Mouse (Mus musculus) inflammation-experienced regulatory T-cells, adult 6 months (primary cell): ENCODE measurements around the gene Tmem182. TPM values are rescaled to one million over a fixed set of nuclear protein-coding genes. Genes with fewer than 3 reads are reported as not detected.

Source experiments
- ATAC-seq: one replicate; pipeline ENCODE4 v1.8.0; 2017
- polyA plus RNA-seq, 3 experiments: library from polyadenylated mRNA; unstranded; fragments of 100-300 nt; shearing (Covaris generic); gene quantifications; one replicate each; pipeline ENCODE4 v1.2.1; 2017

Gene Tmem182
- not detected for polyA plus RNA-seq

- ATAC-seq = no peak
These were observed at the start of gene Tmem182 for GRCm38 (mm10) chr1:40805351-40805750. Gene Tmem182, plus strand, starts transcription at chr1:40805601.

- ATAC-seq = no peak
These were observed 45.5 kb upstream of the Tmem182 start for GRCm38 (mm10) chr1:40759751-40760445.

DNA sequence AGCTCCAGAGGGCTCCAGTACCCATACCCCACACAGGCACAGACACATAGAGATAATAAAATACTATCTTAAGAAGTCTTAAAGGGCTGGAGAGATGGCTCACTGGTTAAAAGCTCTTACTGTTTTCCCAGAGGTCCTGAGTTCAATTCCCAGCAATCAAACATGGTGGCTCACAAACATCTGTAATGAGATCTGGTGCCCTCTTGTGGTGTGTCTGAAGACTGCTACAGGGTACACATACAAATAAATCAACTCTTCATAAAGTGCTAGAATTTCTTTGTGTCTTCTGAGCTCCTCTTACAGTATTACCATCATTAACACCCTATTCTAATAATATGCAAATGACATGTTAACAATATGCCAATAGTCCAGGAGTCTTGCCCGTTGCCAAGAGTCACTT, 41.4 kb upstream of the Tmem182 start:
- no peak for ATAC-seq

- no peak for ATAC-seq
These were observed 40.6 kb upstream of the Tmem182 start for GRCm38 (mm10) chr1:40764701-40765275.

GRCm38 (mm10) chr1:40765521-40765920, 39.9 kb upstream of the Tmem182 start:
- ATAC-seq = no peak

DNA sequence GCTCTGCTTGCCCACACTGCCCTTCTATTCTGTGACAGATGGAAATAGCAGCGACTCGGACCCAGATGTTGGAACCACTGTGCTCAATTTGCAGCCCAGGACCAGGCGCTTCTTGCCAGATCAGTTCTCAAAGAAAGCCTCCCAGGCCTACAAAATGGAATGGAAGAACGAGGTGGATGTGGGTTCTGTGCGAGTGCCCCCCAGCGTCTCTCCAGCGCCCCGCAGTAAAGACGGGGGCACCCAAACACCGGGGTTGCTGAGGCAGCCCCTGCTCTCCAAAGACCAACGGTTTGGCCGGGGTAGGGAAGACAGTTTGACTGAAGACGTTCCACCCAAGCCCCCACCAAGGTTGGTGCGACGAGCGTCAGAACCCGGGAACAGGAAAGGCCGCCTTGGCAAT, 37.8 kb upstream of the Tmem182 start:
- no peak for ATAC-seq

- ATAC-seq = no peak
These were observed 36.8 kb upstream of the Tmem182 start for GRCm38 (mm10) chr1:40768606-40769005.

DNA sequence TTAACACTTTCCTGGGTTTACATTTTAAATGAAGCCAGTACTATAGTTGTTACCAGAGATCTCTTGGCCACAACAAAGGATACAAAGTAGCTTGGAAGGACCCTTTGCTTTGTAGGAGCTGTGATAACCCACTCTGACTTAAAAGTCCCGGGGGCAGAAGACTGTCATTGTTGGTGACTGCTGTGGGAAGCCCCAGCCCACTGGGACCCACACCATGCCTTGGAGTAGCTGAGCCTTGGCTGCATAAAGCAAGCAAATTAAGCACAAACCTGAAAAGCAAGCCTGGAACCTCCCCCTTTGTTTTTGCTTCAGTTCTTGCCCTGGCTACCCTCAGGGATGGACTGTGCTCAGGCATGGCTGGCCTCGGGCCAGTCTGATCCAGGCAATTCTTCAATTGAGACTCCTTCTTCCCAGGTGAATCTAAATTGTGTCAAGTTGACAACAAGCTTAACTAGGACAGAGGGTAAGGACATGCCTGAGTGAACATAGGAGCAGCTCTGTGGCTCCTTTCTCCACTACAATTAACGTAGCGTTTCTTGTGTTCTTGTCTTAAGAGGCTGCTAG, 36.0 kb upstream of the Tmem182 start:
- ATAC-seq = no peak

DNA sequence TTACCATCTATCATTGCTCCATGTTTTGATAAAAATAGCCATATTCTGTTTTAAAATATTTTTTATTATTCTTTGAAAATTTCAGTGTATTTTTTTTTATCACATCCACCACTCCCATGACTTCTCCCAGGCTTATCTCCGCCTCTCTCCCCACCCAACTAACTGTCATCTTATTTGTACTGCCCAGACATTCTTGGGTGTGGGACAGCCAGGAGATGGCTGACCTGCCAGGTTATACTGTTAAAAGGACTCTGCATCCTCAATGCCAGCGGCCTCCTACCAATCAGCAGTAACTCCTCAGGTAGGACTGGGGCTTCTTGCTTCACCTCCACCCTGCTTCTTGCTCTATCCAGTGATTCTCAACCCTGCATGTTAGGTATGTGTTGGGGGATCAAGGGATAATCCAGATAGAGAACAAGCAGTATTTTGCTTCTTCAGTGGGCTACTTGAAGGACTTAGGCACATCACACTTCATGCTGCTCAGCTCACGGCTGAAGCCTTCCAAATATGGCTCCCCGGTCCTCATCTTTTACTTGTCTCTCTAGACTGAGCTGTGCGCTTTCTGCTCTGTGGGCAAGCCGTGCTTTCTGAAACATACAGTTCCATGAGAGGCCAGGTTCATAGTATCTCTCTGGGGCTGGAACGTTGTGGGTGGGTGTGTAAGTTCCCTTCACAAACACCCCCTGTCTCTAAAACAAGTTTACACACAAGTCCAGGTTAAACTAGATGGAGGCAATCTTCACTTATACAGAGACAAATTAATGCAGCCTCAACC, 34.0 kb upstream of the Tmem182 start:
- no peak for ATAC-seq

GRCm38 (mm10) chr1:40773234-40773633, 32.2 kb upstream of the Tmem182 start:
- no peak for ATAC-seq

DNA sequence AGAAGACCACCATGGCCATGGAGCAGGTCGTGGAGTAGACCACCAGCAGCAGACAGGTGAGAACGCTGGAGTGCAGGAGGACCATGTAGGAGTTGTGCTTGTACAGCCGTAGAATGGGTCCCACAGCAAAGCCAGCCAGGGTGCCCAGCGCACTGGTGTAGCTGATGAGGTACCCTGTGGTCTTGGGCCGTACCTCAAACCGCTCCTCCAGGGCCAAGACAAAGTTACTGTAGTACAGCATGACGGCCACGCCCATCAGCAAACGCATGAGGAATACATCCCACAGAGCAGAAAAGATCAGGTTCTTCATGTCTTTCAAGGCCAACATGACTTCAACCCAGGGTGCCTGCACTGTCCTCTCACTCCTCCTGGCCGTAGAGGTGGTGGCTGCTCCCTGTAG, 31.4 kb upstream of the Tmem182 start:
- no peak for ATAC-seq

- no peak for ATAC-seq
These were observed 29.3 kb upstream of the Tmem182 start for GRCm38 (mm10) chr1:40776102-40776501.

DNA sequence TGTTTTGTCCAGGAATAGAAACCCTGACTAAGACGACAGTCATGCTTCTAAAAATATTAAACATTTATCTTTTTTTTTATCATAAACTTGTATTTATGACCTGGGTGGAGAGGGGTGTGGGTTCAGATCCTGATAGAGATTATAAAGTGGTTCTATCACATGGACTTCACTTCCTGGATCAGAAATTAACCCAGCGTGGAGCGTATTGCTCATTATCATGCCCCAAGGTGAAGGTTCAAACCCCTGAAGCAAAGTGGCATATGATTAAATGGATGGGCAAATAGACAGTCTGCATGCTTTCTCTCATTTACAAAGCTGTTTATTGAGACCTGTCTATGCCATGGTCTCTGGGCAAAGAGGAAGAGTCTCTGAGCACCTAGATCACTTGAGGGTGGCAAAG, 28.6 kb upstream of the Tmem182 start:
- ATAC-seq = no peak

DNA sequence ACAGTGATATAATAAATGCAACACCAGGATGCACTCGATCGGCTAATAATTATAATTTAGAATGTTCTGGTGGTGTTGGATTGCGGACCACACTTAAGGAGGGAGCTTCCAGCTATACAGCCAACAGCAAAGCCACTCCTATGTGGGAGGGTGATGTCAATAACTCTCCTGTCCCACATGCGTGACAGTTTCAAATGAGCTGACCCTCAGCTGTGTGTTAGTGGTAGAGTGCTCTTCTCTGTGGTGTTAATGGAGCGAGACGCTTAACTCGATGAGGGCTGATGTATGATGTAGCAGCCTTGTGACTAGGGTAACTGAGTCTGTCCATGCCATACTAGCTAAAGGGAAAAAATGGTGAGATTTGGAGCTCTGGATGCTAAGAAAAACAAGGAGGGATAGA, 22.0 kb upstream of the Tmem182 start:
- no peak for ATAC-seq

GRCm38 (mm10) chr1:40784306-40784705, 21.1 kb upstream of the Tmem182 start:
- no peak for ATAC-seq

DNA sequence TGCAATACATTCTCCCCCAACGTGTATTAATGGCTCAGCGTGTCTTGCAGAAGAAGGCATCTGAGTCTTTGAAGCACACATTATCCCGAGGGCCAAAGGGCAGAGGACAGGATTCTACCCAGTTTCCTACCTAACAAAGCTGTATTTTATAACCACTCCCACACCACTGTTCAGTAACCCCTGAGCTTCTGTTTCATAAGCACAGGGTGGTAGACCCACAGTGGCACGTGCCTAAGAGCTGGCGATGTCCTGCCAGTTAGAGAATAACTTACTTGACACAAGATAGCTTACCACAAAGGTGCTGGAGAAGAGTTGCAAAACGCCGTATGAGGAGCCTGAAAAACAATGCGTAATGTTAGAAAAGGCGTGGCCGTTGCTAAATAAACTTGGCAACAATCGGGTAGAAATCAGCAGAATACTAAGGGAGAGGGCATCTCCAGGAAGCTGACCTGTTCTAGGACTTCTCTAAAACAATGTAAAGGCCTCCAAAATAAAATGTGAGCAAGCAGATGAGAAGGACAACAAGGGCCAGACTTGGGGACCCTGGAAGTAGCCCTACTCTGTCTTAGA, 19.4 kb upstream of the Tmem182 start:
- no peak for ATAC-seq

- ATAC-seq = no peak
These were observed 16.4 kb upstream of the Tmem182 start for GRCm38 (mm10) chr1:40788956-40789355.

DNA sequence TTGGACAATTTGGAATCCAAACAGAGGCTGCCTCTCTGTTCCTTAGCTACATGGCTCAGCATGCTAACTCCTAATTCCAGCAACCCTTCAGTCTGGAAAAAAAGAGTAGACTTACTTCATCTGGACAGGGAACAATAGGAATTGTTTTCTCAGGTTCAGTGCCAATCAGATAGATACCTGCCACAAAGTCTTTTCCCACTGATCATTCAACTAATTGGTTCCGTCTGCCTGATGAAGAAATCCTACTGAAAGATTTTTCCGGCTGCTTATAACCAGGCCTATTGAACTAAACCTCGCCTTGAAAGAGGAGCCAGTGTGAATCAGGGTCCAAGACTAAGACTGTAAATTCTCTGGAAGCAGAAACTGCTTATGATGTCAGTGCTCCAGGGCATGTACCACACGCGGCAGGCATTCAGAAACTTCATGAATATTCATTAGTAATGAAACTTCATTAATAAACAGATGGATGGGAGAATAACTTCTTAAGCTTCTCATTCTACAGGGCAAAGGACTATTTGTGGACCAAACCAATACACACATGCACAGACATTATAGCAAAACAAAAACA, 15.7 kb upstream of the Tmem182 start:
- no peak for ATAC-seq

- peak; percentile 93 for ATAC-seq
These were observed 14.9 kb upstream of the Tmem182 start, which contains the start of gene Mfsd9 for GRCm38 (mm10) chr1:40790324-40791141. Gene Mfsd9, minus strand, starts transcription at chr1:40790687.

- ATAC-seq = no peak
These were observed 9.9 kb upstream of the Tmem182 start for GRCm38 (mm10) chr1:40795508-40795907.

DNA sequence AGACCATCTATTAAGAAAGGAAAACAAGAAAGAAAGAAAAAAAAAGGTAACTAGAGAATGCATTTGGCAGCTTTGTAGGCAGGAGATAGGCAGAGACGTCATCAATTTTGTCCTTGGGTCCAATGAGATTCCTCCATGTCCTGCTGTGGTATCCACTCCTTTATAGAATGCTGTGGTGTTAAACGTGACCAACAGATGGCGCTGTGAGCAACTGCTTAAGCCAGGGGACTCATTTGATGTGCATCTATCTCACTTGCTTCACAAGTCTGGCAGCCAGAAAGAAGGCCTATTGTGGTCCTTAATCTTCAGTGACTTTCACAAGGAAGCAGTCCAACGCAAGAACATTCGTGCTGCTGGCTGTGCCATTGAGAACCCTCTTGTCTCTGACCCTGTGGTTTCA, 8.1 kb upstream of the Tmem182 start:
- ATAC-seq = peak; percentile 84

DNA sequence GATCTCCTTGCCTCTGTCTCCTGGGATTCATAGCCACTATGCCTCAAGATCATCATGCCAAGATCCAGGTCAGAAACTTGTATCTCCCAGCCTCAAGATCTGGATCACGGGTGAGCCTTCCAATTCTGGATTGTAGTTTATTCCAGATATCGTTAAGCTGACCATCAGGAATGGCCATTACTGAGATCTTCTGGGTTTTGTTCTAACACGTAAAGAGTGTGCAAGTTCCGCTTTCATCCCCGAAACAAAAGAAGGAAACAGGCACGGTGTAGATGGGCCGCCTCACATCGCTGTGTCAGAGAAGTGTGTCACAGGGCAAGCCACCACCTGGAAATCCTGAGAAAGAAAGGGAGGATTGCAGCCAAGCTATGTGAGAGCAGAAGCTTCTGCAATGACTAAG, 6.3 kb upstream of the Tmem182 start:
- ATAC-seq = no peak
